Mouse (Mus musculus) neutrophil, adult 5-6 weeks (primary cell): ENCODE measurements around the gene Ube2g2. TPM values are rescaled to one million over a fixed set of nuclear protein-coding genes. Genes with fewer than 3 reads are reported as not detected.

Source experiments
- ATAC-seq: fragments of 151-379, 151-347 bp; 2 replicates; pipeline ENCODE4 v1.8.0; 2017; ENCODE audit warnings: mild to moderate bottlenecking, moderate TSS enrichment; ENCODE audit not compliant: insufficient number of reproducible peaks, poor library complexity, low FRiP score, severe bottlenecking; ENCODE audit errors: extremely low read depth
- total RNA-seq: library from RNA; stranded (forward); fragments of 200-1000 nt; gene quantifications from 2 replicates; pipeline ENCODE4 v1.2.3, GENCODE M21; 2017

Ube2g2 gene
- 21.9 and 23.3 TPM in 2 replicates for total RNA-seq

- ATAC-seq, result peak; percentile 84
Observed at GRCm38 (mm10) chr10:77622055-77622988, at the start of gene Ube2g2. Gene Ube2g2 (plus strand): TSS chr10:77622275.

- ATAC-seq, result no peak
Observed at GRCm38 (mm10) chr10:77573162-77573561, 48.9 kb upstream of the Ube2g2 start.

- no peak for ATAC-seq
Observed at GRCm38 (mm10) chr10:77580027-77580920, 41.8 kb upstream of the Ube2g2 start.

- no peak for ATAC-seq
Observed at GRCm38 (mm10) chr10:77581023-77581407, 41.1 kb upstream of the Ube2g2 start.

- ATAC-seq, result peak; percentile 93
Observed at GRCm38 (mm10) chr10:77581408-77582284, 40.4 kb upstream of the Ube2g2 start, which contains the start of gene Pttg1ip. Gene Pttg1ip (plus strand): TSS chr10:77581720.

- ATAC-seq, result no peak
Observed at GRCm38 (mm10) chr10:77582285-77582618, 39.8 kb upstream of the Ube2g2 start.

- no peak for ATAC-seq
Observed at GRCm38 (mm10) chr10:77583795-77584422, 38.2 kb upstream of the Ube2g2 start.

GRCm38 (mm10) chr10:77586637-77587036 is 35.4 kb upstream of the Ube2g2 start:
- ATAC-seq, result no peak

- ATAC-seq, result no peak
Observed at GRCm38 (mm10) chr10:77587091-77587775, 34.8 kb upstream of the Ube2g2 start.

- no peak for ATAC-seq
Observed at GRCm38 (mm10) chr10:77588036-77588435, 34.0 kb upstream of the Ube2g2 start.

- no peak for ATAC-seq
Observed at GRCm38 (mm10) chr10:77589117-77589516, 33.0 kb upstream of the Ube2g2 start.

- ATAC-seq, result no peak
Observed at GRCm38 (mm10) chr10:77589749-77590148, 32.3 kb upstream of the Ube2g2 start.

GRCm38 (mm10) chr10:77590812-77591211 is 31.3 kb upstream of the Ube2g2 start:
- peak; percentile 87 for ATAC-seq

- no peak for ATAC-seq
Observed at GRCm38 (mm10) chr10:77591546-77591945, 30.5 kb upstream of the Ube2g2 start.

- no peak for ATAC-seq
Observed at GRCm38 (mm10) chr10:77596060-77596459, 26.0 kb upstream of the Ube2g2 start.

- no peak for ATAC-seq
Observed at GRCm38 (mm10) chr10:77603021-77603420, 19.1 kb upstream of the Ube2g2 start.

GRCm38 (mm10) chr10:77604111-77604510 is 18.0 kb upstream of the Ube2g2 start:
- ATAC-seq, result no peak

GRCm38 (mm10) chr10:77604958-77605357 is 17.1 kb upstream of the Ube2g2 start:
- ATAC-seq, result no peak
